Mouse (Mus musculus) cortical plate, adult 2 months (tissue): ENCODE data around the gene Pam.

Experiments used
- CTCF ChIP-seq: fragments of 200-500 bp; IDR thresholded peaks from 2 replicates; pipeline ENCODE4 v1.5.1; 2011; ENCODE audit warnings: mild to moderate bottlenecking, control low read depth, low read length; ENCODE audit not compliant: insufficient read depth; ENCODE audit errors: extremely low read depth
- POLR2A ChIP-seq: fragments of 200-500 bp; IDR thresholded peaks from 2 replicates; pipeline ENCODE4 v1.6.1; 2011; ENCODE audit warnings: mild to moderate bottlenecking, low read length, control low read depth; ENCODE audit not compliant: insufficient read depth; ENCODE audit errors: extremely low read depth

DNA sequence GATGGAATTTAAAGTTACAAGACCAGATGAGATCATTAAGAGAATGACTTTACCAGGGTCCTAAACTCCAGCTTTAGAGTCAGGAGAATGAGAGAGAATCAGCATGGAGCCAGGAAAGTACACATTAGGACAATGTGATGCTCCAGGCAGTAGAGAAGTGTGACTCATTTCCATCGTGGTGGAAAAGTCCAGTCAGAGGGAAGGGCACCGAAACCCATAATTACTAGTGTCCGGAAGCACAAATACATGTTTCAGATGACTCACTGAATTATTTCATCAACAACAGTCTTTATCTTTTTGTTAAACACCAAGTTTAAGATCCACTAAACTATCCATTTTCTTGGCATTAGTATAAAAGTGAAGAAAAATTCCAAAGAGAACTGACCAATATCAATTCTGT, 57.2 kb downstream of the Pam start:
- TF ChIP-seq CTCF (no peak), POLR2A (no peak)
